Mouse (Mus musculus): Measurements from ENCODE around the gene Igfbp6. TPM values are rescaled to one million over a fixed set of nuclear protein-coding genes. Genes with fewer than 3 reads are reported as not detected.

Igfbp6 gene
- polyA plus RNA-seq, 1 experiment from 2014 or later, result 0.74 TPM

GRCm38 (mm10) chr15:102101672-102102541 lies 42.3 kb upstream of the Igfbp6 start:
- H3K4me3 ChIP-seq (ENCODE audit: low read depth, low read length), result no peak overlapping the region
- ATAC-seq (ENCODE audit: low read depth), result no peak
- H3K4me2 ChIP-seq (ENCODE audit: low read depth, low read length), result peak overlapping the region; percentile 15; the same call in 1 of the 2 replicates
- 32% methylated on average over 11 of the region's 11 CpGs for WGBS
- peaks cover 13% of the 10 kb centered on the region for H3K27me3 ChIP-seq (ENCODE audit: control insufficient read depth, insufficient read depth, low read length)
- 0 out of 2 replicates have a peak, but pooled peaks cover 4% of the 10 kb centered on the region for H3K36me3 ChIP-seq (ENCODE audit: control insufficient read depth, insufficient read depth, low read length)
- H3K27ac ChIP-seq (ENCODE audit: low read depth, low read length), result peak overlapping the region; percentile 52; the same call in 1 of the 2 replicates
- H3K4me1 ChIP-seq (ENCODE audit: control insufficient read depth, insufficient read depth, low read length), result peaks cover 11% of the 10 kb centered on the region
- no peak overlapping the region for H3K9ac ChIP-seq (replicated peaks; ENCODE audit: low read depth, low read length)
- no peaks in the 10 kb centered on the region for H3K9me3 ChIP-seq (ENCODE audit: control insufficient read depth, low read length)

GRCm38 (mm10) chr15:102102548-102103121 lies 41.5 kb upstream of the Igfbp6 start:
- 17% methylated on average over 5 of the region's 6 CpGs for WGBS
- ATAC-seq (ENCODE audit: low read depth), result no peak
- peaks cover 11% of the 10 kb centered on the region for H3K4me1 ChIP-seq (ENCODE audit: control insufficient read depth, insufficient read depth, low read length)
- no peaks in the 10 kb centered on the region for H3K9me3 ChIP-seq (ENCODE audit: control insufficient read depth, low read length)
- peak overlapping the region; percentile 27; the same call in 1 of the 2 replicates for H3K4me2 ChIP-seq (ENCODE audit: low read depth, low read length)
- peak overlapping the region; percentile 19 for H3K4me3 ChIP-seq (ENCODE audit: low read depth, low read length)
- H3K27ac ChIP-seq (ENCODE audit: low read depth, low read length), result peak overlapping the region; percentile 62; the same call in 1 of the 2 replicates
- peak overlapping the region; percentile 4; the same call in 1 of the 2 replicates for H3K9ac ChIP-seq (replicated peaks; ENCODE audit: low read depth, low read length)
- H3K27me3 ChIP-seq (ENCODE audit: control insufficient read depth, insufficient read depth, low read length), result peaks cover 15% of the 10 kb centered on the region
- H3K36me3 ChIP-seq (ENCODE audit: control insufficient read depth, insufficient read depth, low read length), result no peaks in the 10 kb centered on the region

- H3K9ac ChIP-seq (replicated peaks; ENCODE audit: low read depth, low read length), result 0 out of 2 replicates have a peak overlapping the region, but pooled peaks have one; percentile 4
- peaks cover 18% of the 10 kb centered on the region for H3K27me3 ChIP-seq (ENCODE audit: control insufficient read depth, insufficient read depth, low read length)
- H3K9me3 ChIP-seq (ENCODE audit: control insufficient read depth, low read length), result no peaks in the 10 kb centered on the region
- H3K4me1 ChIP-seq (ENCODE audit: control insufficient read depth, insufficient read depth, low read length), result peaks cover 11% of the 10 kb centered on the region
- peak overlapping the region; percentile 62; the same call in 1 of the 2 replicates for H3K27ac ChIP-seq (ENCODE audit: low read depth, low read length)
- no peaks in the 10 kb centered on the region for H3K36me3 ChIP-seq (ENCODE audit: control insufficient read depth, insufficient read depth, low read length)
- 7% methylated on average over 14 of the region's 14 CpGs for WGBS
- peak overlapping the region; percentile 19; the same call in 1 of the 2 replicates for H3K4me3 ChIP-seq (ENCODE audit: low read depth, low read length)
- peak overlapping the region; percentile 27 for H3K4me2 ChIP-seq (ENCODE audit: low read depth, low read length)
- no peak for ATAC-seq (ENCODE audit: low read depth)
Observed at GRCm38 (mm10) chr15:102103371-102103946, 40.7 kb upstream of the Igfbp6 start.

GRCm38 (mm10) chr15:102103947-102104555 lies 40.1 kb upstream of the Igfbp6 start:
- peaks cover 18% of the 10 kb centered on the region for H3K27me3 ChIP-seq (ENCODE audit: control insufficient read depth, insufficient read depth, low read length)
- ATAC-seq (ENCODE audit: low read depth), result no peak

GRCm38 (mm10) chr15:102105360-102105759 lies 38.8 kb upstream of the Igfbp6 start:
- Histone ChIP-seq H3K4me3 (ENCODE audit: low read depth, low read length) (no peak overlapping the region), H3K36me3 (ENCODE audit: control insufficient read depth, insufficient read depth, low read length) (no peaks in the 10 kb centered on the region), H3K4me2 (ENCODE audit: low read depth, low read length) (peak overlapping the region; percentile 1; the same call in 1 of the 2 replicates), H3K4me1 (ENCODE audit: control insufficient read depth, insufficient read depth, low read length) (peaks cover 5% of the 10 kb centered on the region; the same call in 1 of the 2 replicates), H3K9me3 (ENCODE audit: control insufficient read depth, low read length) (no peaks in the 10 kb centered on the region), H3K27ac (ENCODE audit: low read depth, low read length) (no peak overlapping the region), H3K27me3 (ENCODE audit: control insufficient read depth, insufficient read depth, low read length) (peaks cover 18% of the 10 kb centered on the region), H3K9ac (replicated peaks; ENCODE audit: low read depth, low read length) (no peak overlapping the region)
- no peak for ATAC-seq (ENCODE audit: low read depth)
- WGBS, result 48% methylated on average over 5 of the region's 5 CpGs

More at GRCm38 (mm10) chr15:102103947-102104555, 40.1 kb upstream of the Igfbp6 start:
- H3K9me3 ChIP-seq (ENCODE audit: control insufficient read depth, low read length), result no peaks in the 10 kb centered on the region
- H3K4me1 ChIP-seq (ENCODE audit: control insufficient read depth, insufficient read depth, low read length), result peaks cover 11% of the 10 kb centered on the region
- H3K27ac ChIP-seq (ENCODE audit: low read depth, low read length), result no peak overlapping the region
- peak overlapping the region; percentile 27 for H3K4me2 ChIP-seq (ENCODE audit: low read depth, low read length)
- H3K9ac ChIP-seq (replicated peaks; ENCODE audit: low read depth, low read length), result no peak overlapping the region
- WGBS, result 26% methylated on average over 12 of the region's 12 CpGs
- no peak overlapping the region; the same call in 1 of the 2 replicates for H3K4me3 ChIP-seq (ENCODE audit: low read depth, low read length)
- H3K36me3 ChIP-seq (ENCODE audit: control insufficient read depth, insufficient read depth, low read length), result no peaks in the 10 kb centered on the region

- Histone ChIP-seq H3K27me3 (ENCODE audit: control insufficient read depth, insufficient read depth, low read length) (peaks cover 18% of the 10 kb centered on the region), H3K9ac (replicated peaks; ENCODE audit: low read depth, low read length) (no peak overlapping the region), H3K36me3 (ENCODE audit: control insufficient read depth, insufficient read depth, low read length) (no peaks in the 10 kb centered on the region), H3K4me3 (ENCODE audit: low read depth, low read length) (no peak overlapping the region; the same call in 1 of the 2 replicates), H3K4me1 (ENCODE audit: control insufficient read depth, insufficient read depth, low read length) (peaks cover 3% of the 10 kb centered on the region; the same call in 1 of the 2 replicates), H3K4me2 (ENCODE audit: low read depth, low read length) (peak overlapping the region; percentile 41), H3K27ac (ENCODE audit: low read depth, low read length) (no peak overlapping the region), H3K9me3 (ENCODE audit: control insufficient read depth, low read length) (no peaks in the 10 kb centered on the region)
- ATAC-seq (ENCODE audit: low read depth), result no peak
- WGBS, result 29% methylated on average over 18 of the region's 18 CpGs
Observed at GRCm38 (mm10) chr15:102105764-102106730, 38.1 kb upstream of the Igfbp6 start.

- Histone ChIP-seq H3K27me3 (ENCODE audit: control insufficient read depth, insufficient read depth, low read length) (peaks cover 18% of the 10 kb centered on the region), H3K4me3 (ENCODE audit: low read depth, low read length) (peak overlapping the region; percentile 24), H3K27ac (ENCODE audit: low read depth, low read length) (no peak overlapping the region), H3K9ac (replicated peaks; ENCODE audit: low read depth, low read length) (peak overlapping the region; percentile 12; the same call in 1 of the 2 replicates), H3K4me2 (ENCODE audit: low read depth, low read length) (peak overlapping the region; percentile 41), H3K9me3 (ENCODE audit: control insufficient read depth, low read length) (no peaks in the 10 kb centered on the region), H3K36me3 (ENCODE audit: control insufficient read depth, insufficient read depth, low read length) (no peaks in the 10 kb centered on the region), H3K4me1 (ENCODE audit: control insufficient read depth, insufficient read depth, low read length) (no peaks in the 10 kb centered on the region; the same call in 1 of the 2 replicates)
- 0 out of 2 replicates have a peak, but pooled peaks have one; percentile 12 for ATAC-seq (ENCODE audit: low read depth)
- 6% methylated on average over 38 of the region's 38 CpGs for WGBS
Observed at GRCm38 (mm10) chr15:102106754-102107456, 37.3 kb upstream of the Igfbp6 start.
